Mouse (Mus musculus) stomach, postnatal 0 days (tissue): ENCODE data around the gene Cwh43. TPM values are rescaled to one million over a fixed set of nuclear protein-coding genes. Genes with fewer than 3 reads are reported as not detected.
A peak's percentile ranks its signal among the peaks of the same experiment; 100 is the strongest.

ENCODE experiments used
- ATAC-seq: fragments of 200-750 bp; cut with Nextera tagmentation; 2 replicates; pipeline ENCODE4 v1.8.0; 2017; ENCODE audit not compliant: low FRiP score, low TSS enrichment
- DNase-seq: peaks from one replicate; pipeline ENCODE4 v3.0.0-alpha.2; 2016; ENCODE audit warnings: low spot score
- H3K27ac ChIP-seq: fragments of 300-500 bp; sonication (generic); replicated peaks from 2 replicates; pipeline ENCODE4 v1.5.1; 2014; ENCODE audit warnings: mild to moderate bottlenecking, control low read depth
- H3K27me3 ChIP-seq: fragments of 300-500 bp; sonication (generic); 2 replicates; pipeline ENCODE4 v1.6.1; 2014; ENCODE audit warnings: low read length; ENCODE audit not compliant: control insufficient read depth, insufficient read depth
- H3K36me3 ChIP-seq: fragments of 300-500 bp; sonication (generic); 2 replicates; pipeline ENCODE4 v1.6.1; 2014; ENCODE audit warnings: low read length, mixed read lengths; ENCODE audit not compliant: control insufficient read depth, insufficient read depth
- H3K4me1 ChIP-seq: fragments of 300-500 bp; sonication (generic); replicated peaks from 2 replicates; pipeline ENCODE4 v1.6.1; 2014; ENCODE audit warnings: antibody characterized with exemption; ENCODE audit not compliant: control insufficient read depth, insufficient read depth
- H3K4me2 ChIP-seq: fragments of 300-500 bp; sonication (generic); replicated peaks from 2 replicates; pipeline ENCODE4 v1.6.1; 2014; ENCODE audit warnings: low read depth, mild to moderate bottlenecking, control low read depth, moderate library complexity
- H3K4me3 ChIP-seq: fragments of 300-500 bp; sonication (generic); 2 replicates; pipeline ENCODE4 v1.5.1; 2014; ENCODE audit warnings: low read depth, low read length, control low read depth
- H3K9ac ChIP-seq: fragments of 300-500 bp; sonication (generic); 2 replicates; pipeline ENCODE4 v1.6.1; 2014; ENCODE audit warnings: mild to moderate bottlenecking, low read length, control low read depth, mixed read lengths
- H3K9me3 ChIP-seq: fragments of 300-500 bp; sonication (generic); 2 replicates; pipeline ENCODE4 v1.6.1; 2016; ENCODE audit warnings: low read length; ENCODE audit not compliant: control insufficient read depth
- CTCF ChIP-seq: IDR thresholded peaks from 2 replicates; pipeline ENCODE4 v1.5.1; 2016; ENCODE audit warnings: antibody characterized with exemption, low read depth, mild to moderate bottlenecking, moderate library complexity
- EP300 ChIP-seq: optimal IDR thresholded peaks from 2 replicates; pipeline ENCODE3; 2016; ENCODE audit warnings: antibody characterized with exemption
- WGBS: fragments of 180-500 bp; shearing (Covaris S2); extraction: QIAGEN DNeasy Blood & Tissue Kit; methylation state at CpG from one replicate; pipeline ENCODE4 v1.1.7; 2014; 5-methylcytosine and 5-hydroxymethylcytosine counted together
- polyA plus RNA-seq: library from polyadenylated mRNA; unstranded; fragments of >200 nt; fragmentation: Nextera tagmentation; extraction: Ambion mirVana; gene quantifications from 2 replicates; pipeline ENCODE4 v1.2.1, GENCODE M21; 2015

Cwh43 gene
- polyA plus RNA-seq, 1 experiment from 2014 or later = 8.6 TPM

GRCm38 (mm10) chr5:73376041-73376440, 29.8 kb upstream of the Cwh43 start:
- Histone ChIP-seq H3K27me3 (no peaks in the 10 kb centered on the region), H3K4me1 (no peaks in the 10 kb centered on the region), H3K9me3 (no peaks in the 10 kb centered on the region), H3K27ac (no peak overlapping the region), H3K4me2 (no peak overlapping the region), H3K4me3 (no peak overlapping the region), H3K36me3 (no peaks in the 10 kb centered on the region), H3K9ac (no peak overlapping the region)
- TF ChIP-seq EP300 (no peak), CTCF (no peak)
- 64% methylated on average over 9 of the region's 9 CpGs for WGBS
- no peak for DNase-seq
- no peak for ATAC-seq

GRCm38 (mm10) chr5:73376491-73376890, 29.4 kb upstream of the Cwh43 start:
- Histone ChIP-seq H3K9me3 (no peaks in the 10 kb centered on the region), H3K4me1 (no peaks in the 10 kb centered on the region), H3K4me2 (no peak overlapping the region), H3K36me3 (no peaks in the 10 kb centered on the region), H3K4me3 (no peak overlapping the region), H3K27ac (no peak overlapping the region), H3K27me3 (no peaks in the 10 kb centered on the region), H3K9ac (no peak overlapping the region)
- ATAC-seq (no peak), DNase-seq (no peak)
- TF ChIP-seq CTCF (no peak), EP300 (no peak)
- WGBS = 86% methylated on average over 7 of the region's 7 CpGs

GRCm38 (mm10) chr5:73379908-73380307, 26.0 kb upstream of the Cwh43 start:
- H3K9ac ChIP-seq = no peak overlapping the region
- WGBS = 33% methylated on average over 3 of the region's 3 CpGs
- H3K9me3 ChIP-seq = no peaks in the 10 kb centered on the region
- no peaks in the 10 kb centered on the region for H3K27me3 ChIP-seq
- no peaks in the 10 kb centered on the region for H3K36me3 ChIP-seq
- no peaks in the 10 kb centered on the region for H3K4me1 ChIP-seq
- TF ChIP-seq CTCF (peak; percentile 93), EP300 (no peak)
- no peak overlapping the region for H3K4me2 ChIP-seq
- DNase-seq (peak; percentile 89), ATAC-seq (peak; percentile 82)
- H3K27ac ChIP-seq = no peak overlapping the region
- no peak overlapping the region for H3K4me3 ChIP-seq

GRCm38 (mm10) chr5:73380829-73381228, 25.0 kb upstream of the Cwh43 start:
- WGBS = 55% methylated on average over 8 of the region's 8 CpGs
- Histone ChIP-seq H3K27me3 (no peaks in the 10 kb centered on the region), H3K4me1 (no peaks in the 10 kb centered on the region), H3K36me3 (no peaks in the 10 kb centered on the region), H3K4me3 (no peak overlapping the region), H3K27ac (no peak overlapping the region), H3K9me3 (no peaks in the 10 kb centered on the region), H3K9ac (no peak overlapping the region), H3K4me2 (no peak overlapping the region)
- DNase-seq (no peak), ATAC-seq (no peak)
- TF ChIP-seq EP300 (no peak), CTCF (no peak)

- Histone ChIP-seq H3K27ac (no peak overlapping the region), H3K27me3 (no peaks in the 10 kb centered on the region), H3K36me3 (no peaks in the 10 kb centered on the region), H3K4me3 (no peak overlapping the region), H3K9ac (no peak overlapping the region), H3K4me2 (no peak overlapping the region), H3K4me1 (no peaks in the 10 kb centered on the region), H3K9me3 (no peaks in the 10 kb centered on the region)
- no peak for ATAC-seq
- DNase-seq = no peak
- WGBS = 81% methylated on average over 6 of the region's 7 CpGs
- no peak for TF ChIP-seq EP300
- no peak for TF ChIP-seq CTCF
These were observed 24.4 kb upstream of the Cwh43 start for GRCm38 (mm10) chr5:73381510-73381909.

- no peak overlapping the region for H3K4me3 ChIP-seq
- WGBS = 78% methylated on average over 9 of the region's 9 CpGs
- ATAC-seq (no peak), DNase-seq (no peak)
- no peaks in the 10 kb centered on the region for H3K36me3 ChIP-seq
- no peaks in the 10 kb centered on the region for H3K9me3 ChIP-seq
- no peak for TF ChIP-seq EP300
- no peak for TF ChIP-seq CTCF
- H3K27ac ChIP-seq = no peak overlapping the region
- no peaks in the 10 kb centered on the region for H3K27me3 ChIP-seq
- H3K4me1 ChIP-seq = no peaks in the 10 kb centered on the region
- no peak overlapping the region for H3K4me2 ChIP-seq
- H3K9ac ChIP-seq = no peak overlapping the region
These were observed 23.8 kb upstream of the Cwh43 start for GRCm38 (mm10) chr5:73381976-73382540.
